Mouse (Mus musculus) NIH3T3 (cell line): Measurements from ENCODE around the gene Erc2.

Experiments used
- DNase-seq: peaks from one replicate; pipeline ENCODE4 v3.0.0-alpha.2; 2012; ENCODE audit warnings: low read depth

Gene Erc2

DNA sequence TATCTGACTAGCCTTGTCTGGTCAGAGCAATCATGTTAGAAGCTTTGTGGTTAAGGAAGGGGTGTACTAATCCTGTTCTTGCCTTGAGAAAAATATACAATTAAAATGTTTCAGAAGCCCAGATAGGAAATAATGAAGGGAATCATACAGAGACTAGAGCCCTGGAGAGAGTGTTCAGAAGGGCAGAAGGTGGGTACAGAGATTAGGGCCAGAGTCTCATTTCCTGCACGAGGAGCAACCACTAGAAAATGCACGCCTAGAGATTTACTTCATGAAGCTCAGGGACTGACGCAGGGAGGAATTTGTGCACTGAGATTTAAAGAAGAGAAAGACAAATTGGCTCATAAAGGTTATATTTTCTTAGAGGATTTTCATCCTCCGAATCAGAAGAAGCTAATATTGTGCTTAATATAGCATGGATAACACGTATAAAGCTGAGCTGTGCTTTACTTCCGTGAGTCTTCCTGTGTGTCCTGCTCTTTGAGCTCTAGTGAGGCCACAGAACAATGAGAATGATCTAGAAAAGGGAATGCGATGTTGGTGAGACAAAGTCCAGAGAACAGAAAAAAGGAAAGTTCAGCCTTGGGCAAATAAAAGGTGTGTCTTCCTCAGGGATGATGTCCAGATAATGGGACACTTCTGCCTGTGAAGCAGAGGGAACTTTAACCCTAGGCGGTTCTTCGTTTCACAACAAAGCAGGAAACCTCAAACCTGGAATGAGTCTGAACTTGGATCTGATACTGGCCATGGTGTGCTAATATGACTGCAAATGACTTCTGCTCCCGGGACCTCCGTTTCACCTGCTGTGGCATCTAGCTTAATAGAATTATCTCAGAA is 45.0 kb downstream of the Erc2 start:
- no peak for DNase-seq

DNA sequence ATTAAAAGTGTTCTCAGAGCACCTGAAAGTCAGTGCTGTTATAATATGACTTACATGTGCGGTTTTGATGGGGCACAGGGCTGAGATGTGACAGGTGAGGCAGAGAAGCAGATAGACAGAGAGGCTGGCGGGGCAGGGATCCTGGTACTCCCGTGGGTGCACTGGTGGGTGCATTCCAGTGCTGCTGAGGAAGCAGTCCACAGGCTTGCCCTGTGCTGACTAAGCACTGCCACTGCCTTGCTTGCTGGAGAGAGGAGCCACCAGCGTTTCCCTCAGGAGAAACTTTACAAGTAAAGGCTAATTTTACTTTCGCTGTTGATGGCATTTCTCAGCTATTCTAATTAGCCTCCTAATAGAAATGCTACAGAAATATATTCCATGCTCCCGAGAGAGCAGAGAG is 45.9 kb downstream of the Erc2 start:
- DNase-seq = no peak

DNA sequence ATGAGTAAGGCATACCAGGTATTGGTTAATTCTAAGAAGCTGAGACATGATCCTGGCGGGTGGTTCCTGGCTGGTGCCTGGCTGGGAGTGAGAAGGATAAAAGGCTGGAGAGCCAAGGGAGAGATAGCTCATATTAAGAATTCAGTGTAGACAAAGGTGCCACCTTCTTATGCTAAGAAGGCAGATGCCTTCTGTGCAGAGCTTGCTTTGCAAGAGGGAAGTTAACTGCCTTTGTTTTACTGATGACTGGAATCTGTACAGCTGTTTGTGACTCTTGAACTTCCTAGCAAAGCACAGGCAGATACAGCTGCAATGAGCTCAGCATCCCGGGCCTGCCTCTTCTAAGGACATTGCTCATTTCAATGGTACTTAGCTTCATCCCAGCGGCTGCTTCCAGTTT is 47.7 kb downstream of the Erc2 start:
- peak; percentile 3 for DNase-seq

DNA sequence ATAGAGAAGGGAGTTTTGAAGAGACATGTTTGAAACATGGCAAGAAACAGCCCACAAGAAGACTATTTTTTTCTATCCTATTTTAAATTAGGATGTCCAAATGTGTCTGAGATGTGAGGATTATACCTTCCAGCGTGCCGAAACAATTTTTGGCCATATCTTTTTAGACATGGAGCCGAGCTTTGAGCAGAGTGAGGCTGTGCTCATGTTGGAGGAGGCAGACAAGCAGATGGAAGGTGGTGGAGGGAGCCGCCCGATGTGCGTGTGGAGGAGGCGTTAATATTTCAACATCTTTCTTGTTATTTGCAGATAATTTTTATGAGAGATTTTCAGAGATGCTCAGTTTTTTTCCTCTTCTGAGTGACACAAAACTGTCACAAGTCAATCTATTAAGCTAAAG is 50.5 kb downstream of the Erc2 start:
- no peak for DNase-seq

DNA sequence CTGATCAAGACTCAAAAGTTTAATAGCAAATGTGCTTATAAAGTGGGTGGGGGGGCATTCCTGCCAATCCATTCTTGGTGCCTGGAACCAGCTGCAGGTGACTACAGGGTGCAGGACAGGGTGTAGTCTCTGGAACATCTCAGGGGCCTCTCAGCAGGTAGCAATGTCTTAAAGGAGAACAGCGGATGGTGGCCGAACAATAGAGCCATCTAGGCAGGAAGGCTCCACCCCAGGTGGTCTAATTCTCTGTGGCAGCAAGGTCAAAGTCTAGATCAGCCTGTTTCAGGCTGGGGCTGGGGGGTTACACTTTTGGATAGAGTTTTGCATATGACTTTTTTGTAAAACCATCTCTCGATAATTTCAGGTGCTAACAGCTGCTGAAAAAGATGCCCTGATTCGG is 51.9 kb downstream of the Erc2 start:
- no peak for DNase-seq

DNA sequence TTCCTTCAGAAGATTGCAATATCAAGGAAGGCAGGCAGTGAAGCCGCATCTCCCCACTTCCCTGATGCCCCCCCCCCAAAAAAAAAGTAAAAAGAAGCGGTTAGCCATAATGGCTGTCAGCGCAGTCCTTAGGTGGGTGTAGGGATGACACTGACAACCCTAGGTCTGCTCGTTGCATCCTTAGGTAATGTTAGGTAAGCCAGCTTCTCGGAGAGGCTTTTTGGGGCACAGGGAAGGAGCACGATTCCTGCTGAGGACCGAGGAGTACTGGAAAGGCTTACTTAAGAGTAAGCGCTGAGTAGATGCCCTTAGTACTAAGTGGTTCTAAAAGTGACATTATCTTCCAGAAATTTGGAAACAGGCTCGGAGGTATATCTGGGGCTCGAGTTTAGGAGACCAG is 52.3 kb downstream of the Erc2 start:
- no peak for DNase-seq

DNA sequence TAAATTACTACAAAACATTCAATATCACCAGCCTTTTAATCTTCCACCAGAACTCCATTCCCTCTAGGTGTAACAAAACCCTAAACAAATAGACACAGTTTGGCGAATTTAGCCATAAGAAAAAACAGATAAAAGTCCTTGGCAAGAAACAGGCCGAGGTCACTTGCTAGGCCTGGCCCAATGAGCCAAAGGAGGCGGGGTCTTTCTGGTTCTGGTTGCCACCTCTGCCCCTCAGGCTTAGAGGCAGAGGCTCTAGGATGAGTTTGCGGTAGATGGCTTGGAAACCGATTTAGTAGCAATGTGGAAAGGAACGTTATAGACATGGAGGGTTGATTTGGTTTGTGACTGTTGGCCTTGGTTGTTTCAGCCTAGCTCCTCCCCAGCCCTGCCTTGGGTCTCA is 52.8 kb downstream of the Erc2 start:
- no peak for DNase-seq

DNA sequence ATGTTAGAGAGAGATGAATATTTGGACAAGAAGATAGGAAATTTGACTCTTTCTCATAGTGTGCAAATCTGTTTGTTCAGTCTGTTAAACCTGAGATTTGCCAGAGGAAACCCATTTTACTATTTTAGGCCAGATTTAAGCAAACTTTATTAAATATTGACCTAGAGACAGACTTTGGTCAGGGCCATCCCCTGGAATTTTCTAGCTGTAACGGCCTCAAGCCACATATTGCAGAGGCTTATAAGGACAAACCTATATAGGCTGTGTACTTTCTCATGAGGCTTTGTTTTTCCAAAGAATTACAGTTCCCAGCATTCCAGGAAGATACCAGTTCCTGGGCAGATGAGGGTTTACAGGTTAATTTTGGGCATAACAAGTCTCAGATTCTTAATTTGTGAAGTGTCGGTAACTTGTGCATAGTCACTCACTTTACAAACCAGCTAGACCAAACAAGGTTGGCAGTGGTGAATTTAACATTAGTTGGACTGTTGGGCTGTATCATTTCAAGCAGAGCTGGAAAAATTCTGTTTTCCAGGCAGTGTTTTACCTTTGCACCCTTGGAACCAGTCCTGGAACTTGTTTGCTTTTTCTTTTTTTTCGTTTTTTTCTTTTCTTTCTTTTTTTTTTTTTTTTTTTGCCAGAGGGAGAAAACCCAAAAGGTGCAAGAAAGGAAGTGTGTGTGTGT is 60.3 kb downstream of the Erc2 start:
- DNase-seq = no peak

DNA sequence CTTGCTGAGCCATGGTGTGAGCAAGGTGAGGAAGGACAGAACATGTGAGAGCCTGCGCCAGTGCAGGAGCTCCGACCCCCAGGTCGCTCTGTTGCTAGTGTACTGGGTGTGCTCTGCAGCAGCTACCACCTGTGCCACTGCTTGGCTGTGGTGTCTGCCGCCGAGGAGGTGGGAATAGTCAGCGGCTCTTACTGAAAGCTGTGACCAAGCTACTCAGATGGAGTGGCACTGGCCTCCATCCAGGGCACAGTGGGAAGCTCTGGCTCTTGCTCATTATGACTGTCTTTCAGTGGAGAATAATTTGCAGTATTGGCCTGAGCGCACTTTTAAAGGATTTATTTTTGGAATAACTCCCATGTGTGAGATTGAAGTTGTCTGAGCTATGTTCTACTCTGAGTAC is 73.6 kb downstream of the Erc2 start:
- DNase-seq = no peak

DNA sequence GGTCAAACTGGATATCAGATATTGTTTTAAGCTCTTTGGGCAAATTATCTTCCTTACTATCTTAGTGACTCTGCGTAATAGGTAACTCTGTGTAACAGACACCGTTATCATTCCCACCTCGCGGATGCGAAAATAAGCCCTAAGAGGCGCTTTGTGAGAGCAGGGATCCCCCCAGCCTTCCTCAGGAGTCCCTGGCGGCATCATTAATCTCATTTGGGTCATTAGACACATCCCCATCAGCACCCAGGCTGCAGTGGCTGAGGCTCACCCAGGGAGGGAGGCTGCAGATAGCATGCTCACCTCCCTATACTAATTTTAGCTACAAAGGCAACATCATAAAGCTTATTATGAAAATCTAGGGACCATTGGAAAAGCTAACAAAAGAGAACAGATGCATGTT is 95.1 kb downstream of the Erc2 start:
- DNase-seq = no peak

DNA sequence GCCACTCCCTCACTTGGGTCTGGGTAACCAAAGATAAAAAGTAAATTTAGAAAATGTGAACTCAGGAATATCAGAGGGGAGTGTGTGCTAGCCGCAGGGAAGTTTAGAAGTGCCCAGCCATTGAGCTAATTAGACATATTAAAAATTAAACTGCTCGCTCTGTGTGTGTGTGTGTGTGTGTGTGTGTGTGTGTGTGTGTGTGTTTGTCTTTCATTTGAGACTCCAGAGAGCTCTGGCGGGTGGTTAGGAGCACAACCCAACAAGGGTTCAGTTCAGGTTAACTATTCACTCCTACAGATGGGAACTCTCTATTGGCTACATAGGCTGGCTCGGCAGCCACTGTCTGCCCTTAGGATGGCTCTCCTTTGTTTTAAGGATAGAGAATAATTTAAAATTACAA is 97.4 kb downstream of the Erc2 start:
- DNase-seq = no peak

DNA sequence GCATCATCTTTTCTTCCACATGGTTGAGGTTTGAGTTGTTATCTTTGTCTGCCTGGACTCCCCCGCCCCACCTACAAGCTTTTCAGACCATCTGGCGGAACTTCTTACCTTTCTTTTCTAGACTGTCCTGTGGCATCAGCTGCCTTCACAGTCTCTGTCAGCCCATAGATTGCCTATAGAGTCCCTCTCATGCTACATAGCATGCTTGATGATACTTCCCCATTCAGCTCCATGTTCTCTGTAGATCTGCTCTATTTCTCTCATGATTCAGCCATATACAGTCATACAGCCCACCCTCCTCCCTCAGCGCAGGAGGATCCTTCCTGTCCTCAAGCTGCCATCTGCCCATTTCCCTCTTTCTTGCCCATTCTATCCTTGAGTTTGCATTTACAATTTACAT is 98.7 kb downstream of the Erc2 start:
- no peak for DNase-seq

DNA sequence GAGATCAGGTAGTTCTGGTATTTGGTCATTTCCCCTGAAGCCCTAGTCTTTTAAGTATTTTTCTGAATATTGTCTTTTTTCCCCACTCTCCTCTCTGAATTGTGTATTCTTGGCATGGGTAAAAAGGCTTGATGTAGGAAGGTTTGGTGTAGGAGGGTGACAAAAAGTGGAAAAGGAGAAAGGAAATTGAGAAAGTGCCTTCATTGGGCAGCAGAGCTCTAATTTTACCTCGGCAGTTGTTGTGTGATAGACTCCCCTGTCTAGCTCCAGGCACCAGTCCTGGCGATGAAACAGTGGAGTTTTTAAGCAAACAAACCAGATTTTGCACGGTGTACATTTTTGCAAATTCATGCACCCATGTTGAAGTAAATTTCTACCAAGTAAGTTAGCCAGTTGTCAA is 99.5 kb downstream of the Erc2 start:
- no peak for DNase-seq

DNA sequence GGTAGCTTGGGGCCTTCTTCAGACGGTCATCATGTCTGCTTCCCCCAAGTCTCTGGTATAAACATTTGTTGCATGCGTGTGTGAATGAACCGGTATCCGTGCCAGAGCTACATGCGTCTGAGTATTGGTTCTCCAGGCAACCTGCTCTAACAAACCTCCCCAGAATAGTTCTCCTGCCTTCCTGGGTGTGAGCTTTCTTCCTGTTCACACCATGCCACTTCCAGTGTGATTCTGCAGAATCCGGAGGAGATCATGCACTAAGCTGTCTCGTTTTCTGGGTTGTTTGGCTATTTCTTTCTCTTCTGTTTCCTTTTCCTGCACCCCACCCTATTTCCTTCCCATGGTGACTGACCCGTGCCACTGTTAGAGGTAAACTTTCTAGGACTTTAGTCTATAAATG is 105.3 kb downstream of the Erc2 start:
- DNase-seq = no peak

DNA sequence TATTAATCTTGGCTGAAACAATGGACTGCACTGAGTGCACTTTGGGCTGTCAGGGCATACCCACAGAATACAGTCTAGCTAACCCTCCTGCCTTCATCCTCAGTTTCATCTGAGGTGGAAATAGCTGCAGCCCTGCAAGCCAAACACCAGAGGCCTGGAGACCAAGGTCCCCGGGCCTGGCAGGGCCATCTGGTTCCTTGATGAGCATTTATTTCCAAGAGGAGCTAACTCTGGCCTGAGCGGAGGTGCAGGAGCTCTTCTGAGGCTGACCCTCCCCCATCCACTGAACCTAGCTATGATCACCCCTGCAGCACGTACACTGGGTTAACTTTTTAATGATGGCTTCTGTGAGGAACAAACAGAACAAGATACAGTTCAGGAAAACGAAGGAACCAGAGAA is 108.9 kb downstream of the Erc2 start:
- no peak for DNase-seq

DNA sequence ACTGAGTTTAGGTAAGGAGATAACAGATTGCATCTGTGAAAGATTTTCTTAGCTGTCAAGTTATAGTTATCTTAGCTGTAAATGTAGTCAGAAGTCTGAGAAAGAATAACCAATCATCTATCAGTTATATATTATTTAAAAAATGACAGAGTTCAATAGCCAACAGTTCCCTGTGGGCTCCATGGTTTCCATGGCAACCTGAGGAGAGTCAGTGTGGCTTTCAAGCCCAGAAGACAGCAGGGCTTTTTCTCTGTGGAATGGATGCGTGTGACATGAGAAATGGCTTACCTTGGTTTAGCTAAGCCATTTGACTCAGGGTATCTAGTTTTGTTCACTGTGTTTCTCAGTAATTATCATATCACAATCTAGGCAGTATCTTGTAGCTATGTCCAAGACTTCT is 117.2 kb downstream of the Erc2 start:
- DNase-seq = no peak

DNA sequence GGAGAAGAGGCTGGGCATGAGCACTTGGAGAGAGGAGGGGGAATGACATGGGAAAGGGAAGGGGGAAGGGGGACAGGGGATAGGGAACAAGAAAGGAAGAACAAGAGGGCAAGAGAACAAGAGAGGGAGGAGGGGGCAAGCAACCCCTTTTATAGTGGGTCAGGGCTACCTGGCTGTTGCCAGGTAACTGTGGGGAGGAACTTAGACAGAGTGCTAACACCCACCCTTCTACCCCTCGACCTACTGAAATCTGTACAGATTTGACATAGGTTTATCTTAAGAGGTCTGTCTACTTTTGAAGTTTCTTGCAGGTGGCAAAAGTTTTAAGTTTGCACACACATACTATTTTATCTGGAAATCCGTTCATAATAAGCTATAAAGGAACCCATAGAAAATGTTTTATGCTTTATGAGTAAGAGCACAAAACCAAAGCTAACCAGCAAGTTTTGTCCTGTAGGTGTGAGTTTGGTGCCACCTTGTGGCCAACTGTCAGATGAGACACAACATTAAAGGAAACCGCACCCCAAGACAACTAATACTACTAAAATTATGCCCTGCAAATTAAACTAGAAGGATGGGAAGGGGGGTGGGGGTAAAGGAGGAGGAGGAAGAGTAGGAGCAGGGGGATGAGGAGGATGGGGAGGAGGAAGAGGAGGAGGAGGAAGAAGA is 119.2 kb downstream of the Erc2 start:
- DNase-seq = peak; percentile 91

DNA sequence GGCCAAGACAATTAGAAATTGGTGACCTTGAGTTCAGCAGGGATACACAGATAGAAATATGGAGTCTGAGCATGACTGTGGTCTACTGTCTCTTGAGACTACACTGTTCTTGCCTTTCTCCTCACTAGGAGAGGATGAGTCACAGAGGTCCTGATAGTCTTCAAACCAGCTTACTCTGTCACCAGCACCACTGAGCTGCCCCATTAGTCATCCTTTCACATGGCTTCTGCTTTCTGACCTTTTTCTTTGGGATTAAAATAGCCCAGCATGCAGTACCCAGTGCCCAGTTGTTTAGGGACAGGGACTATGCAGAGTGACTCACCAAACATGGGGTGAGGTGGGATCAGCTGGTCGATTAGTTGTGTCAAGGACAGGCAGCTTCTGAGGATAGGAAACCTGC is 132.1 kb downstream of the Erc2 start:
- DNase-seq = peak; percentile 22

DNA sequence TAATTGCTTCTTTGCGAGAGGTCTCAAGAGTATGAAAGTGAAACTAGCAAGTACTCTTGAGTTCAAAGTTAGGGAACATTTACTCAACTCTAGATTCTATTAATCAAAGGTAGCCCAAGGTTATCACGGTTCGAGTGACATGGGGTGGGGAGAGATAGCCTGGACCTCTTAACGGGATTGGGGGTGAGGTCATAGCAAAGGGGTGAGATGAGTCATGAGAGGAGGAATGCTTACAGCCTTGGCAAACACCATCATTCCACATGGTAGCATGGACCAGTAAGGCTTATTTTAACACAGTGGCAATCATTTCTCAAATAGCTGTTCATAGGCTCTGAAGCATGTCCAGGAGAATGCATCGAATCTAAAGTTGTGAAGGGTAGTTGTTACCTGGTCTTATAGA is 134.7 kb downstream of the Erc2 start:
- DNase-seq = peak; percentile 30

DNA sequence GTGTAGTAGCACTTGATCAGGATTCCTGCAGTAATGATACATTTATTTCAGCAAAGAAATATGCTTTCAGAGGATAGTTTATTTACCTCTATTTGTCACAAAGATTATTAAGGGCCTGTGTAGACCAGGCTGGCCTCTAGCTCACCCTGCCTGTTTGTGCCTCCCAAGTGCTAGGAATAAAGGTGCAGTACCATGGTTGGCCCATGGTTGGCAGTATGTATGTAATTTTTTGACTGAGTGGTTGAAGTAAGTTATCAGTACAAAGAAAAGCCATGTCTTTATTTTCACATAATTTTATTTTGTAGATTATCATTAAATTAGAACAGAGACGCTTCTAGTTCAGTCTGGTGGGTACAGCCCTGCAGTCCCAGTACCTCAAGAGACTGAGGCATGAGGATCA is 136.0 kb downstream of the Erc2 start:
- peak; percentile 18 for DNase-seq

DNA sequence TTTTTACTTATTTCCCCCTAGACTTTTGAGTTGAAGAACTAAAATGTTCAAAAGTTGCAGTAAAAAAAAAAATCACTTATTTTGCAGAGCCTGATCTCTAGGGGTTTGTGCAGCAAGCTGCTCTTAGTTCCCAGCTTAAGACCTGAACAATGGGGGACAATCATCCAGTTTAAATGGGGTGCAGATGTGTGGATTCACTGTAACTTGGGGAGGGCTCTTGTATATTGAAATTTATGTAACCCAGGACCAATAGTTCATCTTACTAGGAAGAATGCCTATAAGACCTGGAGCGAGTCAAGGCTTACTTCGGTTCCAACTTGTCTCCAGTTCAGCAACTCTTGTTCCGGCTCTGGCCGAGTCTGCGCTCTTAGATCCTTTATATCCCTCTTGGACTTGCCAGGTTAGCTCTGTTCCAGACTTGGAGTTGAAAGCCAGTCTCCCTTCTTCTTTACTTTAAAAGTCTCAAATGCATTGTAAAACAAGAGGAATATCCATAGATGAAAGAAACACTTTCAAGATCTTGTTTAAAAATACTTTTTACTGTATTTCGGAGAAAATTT is 136.9 kb downstream of the Erc2 start:
- no peak for DNase-seq

DNA sequence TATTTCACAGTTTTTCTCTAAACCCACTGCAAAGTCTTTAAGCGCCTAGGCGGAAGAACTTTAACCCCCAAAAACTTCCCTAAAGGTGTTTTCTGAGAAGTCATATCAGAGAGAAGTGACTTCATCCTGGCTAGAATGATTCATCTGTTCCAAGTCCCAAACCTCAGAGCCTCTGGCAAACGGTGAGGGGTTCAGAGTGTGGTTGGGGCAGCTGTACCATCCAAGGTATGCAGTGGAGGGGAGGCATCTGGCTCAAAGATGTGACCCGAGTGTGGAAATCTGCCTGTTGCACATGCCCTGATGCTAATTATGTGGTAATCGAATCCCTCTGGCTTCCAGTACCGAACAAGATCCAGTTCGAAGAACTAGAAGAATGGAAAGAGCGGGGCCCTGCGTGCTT is 137.8 kb downstream of the Erc2 start:
- peak; percentile 53 for DNase-seq

DNA sequence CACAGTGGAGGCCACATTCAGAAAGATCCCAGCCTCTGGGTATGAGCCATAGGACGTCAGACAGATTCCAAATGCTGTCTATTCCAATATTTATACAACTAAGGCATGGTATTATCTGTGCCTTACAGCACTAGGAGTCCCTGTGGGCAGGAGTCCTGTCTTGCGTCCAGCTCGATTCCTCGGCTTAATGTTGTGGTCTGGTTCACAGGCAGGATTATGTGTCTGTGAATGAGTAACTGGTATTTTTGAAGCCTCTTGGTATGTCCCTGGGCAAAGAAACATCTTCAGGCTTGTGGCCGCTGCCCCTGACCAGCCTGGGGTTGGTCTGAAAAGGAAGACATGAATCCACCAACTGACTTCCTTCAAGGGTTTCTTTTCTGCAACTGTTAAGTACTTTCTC is 153.1 kb downstream of the Erc2 start:
- no peak for DNase-seq
